Mouse (Mus musculus) neural tube, embryonic 15.5 days (tissue): ENCODE data around the gene B830017H08Rik. TPM values are rescaled to one million over a fixed set of nuclear protein-coding genes. Genes with fewer than 3 reads are reported as not detected.

Source experiments
- ATAC-seq: fragments of 200-750 bp; cut with Nextera tagmentation; 2 replicates; pipeline ENCODE4 v1.8.0; 2017; ENCODE audit warnings: mild to moderate bottlenecking, moderate TSS enrichment, moderate library complexity; ENCODE audit not compliant: low FRiP score
- H3K27ac ChIP-seq: fragments of 300-500 bp; sonication (generic); replicated peaks from 2 replicates; pipeline ENCODE4 v1.5.1; 2015; ENCODE audit warnings: mild to moderate bottlenecking, inconsistent platforms
- H3K27me3 ChIP-seq: fragments of 300-500 bp; sonication (generic); replicated peaks from 2 replicates; pipeline ENCODE4 v1.6.1; 2015; ENCODE audit warnings: inconsistent platforms
- H3K36me3 ChIP-seq: fragments of 300-500 bp; sonication (generic); 2 replicates; pipeline ENCODE4 v1.6.1; 2015; ENCODE audit warnings: inconsistent platforms
- H3K4me1 ChIP-seq: fragments of 300-500 bp; sonication (generic); 2 replicates; pipeline ENCODE4 v1.6.1; 2015; ENCODE audit warnings: inconsistent platforms
- H3K4me2 ChIP-seq: fragments of 300-500 bp; sonication (generic); 2 replicates; pipeline ENCODE4 v1.6.1; 2015; ENCODE audit warnings: inconsistent platforms, mild to moderate bottlenecking, moderate library complexity
- H3K4me3 ChIP-seq: fragments of 300-500 bp; sonication (generic); replicated peaks from 2 replicates; pipeline ENCODE4 v1.5.1; 2015; ENCODE audit warnings: mild to moderate bottlenecking, inconsistent platforms
- H3K9ac ChIP-seq: fragments of 300-500 bp; sonication (generic); replicated peaks from 2 replicates; pipeline ENCODE4 v1.6.1; 2015; ENCODE audit warnings: mild to moderate bottlenecking, inconsistent platforms
- H3K9me3 ChIP-seq: fragments of 300-500 bp; sonication (generic); replicated peaks from 2 replicates; pipeline ENCODE4 v1.6.1; 2016; ENCODE audit warnings: inconsistent platforms
- WGBS: fragments of 180-500 bp; shearing (Covaris S2); methylation state at CpG from one replicate; pipeline ENCODE4 v1.1.7; 2015; ENCODE audit warnings: mixed read lengths; 5-methylcytosine and 5-hydroxymethylcytosine counted together
- polyA plus RNA-seq: library from polyadenylated mRNA; unstranded; fragments of >200 nt; fragmentation: Nextera tagmentation; extraction: Ambion mirVana; gene quantifications from 2 replicates; pipeline ENCODE4 v1.2.1, GENCODE M21; 2015

Gene B830017H08Rik
- polyA plus RNA-seq, 1 experiment from 2014 or later, result 5.3 TPM

- ATAC-seq, result no peak
- WGBS, result 78% methylated on average over 2 of the region's 2 CpGs
- H3K4me2 ChIP-seq, result no peak overlapping the region
- no peaks in the 10 kb centered on the region for H3K27me3 ChIP-seq
- H3K36me3 ChIP-seq, result peaks cover 20% of the 10 kb centered on the region
- H3K9ac ChIP-seq, result no peak overlapping the region
- no peak overlapping the region for H3K4me3 ChIP-seq
- H3K27ac ChIP-seq, result no peak overlapping the region
- no peaks in the 10 kb centered on the region for H3K4me1 ChIP-seq
- no peaks in the 10 kb centered on the region for H3K9me3 ChIP-seq
Measured at GRCm38 (mm10) chr16:17865293-17865692, 32.4 kb downstream of the B830017H08Rik start.

GRCm38 (mm10) chr16:17865770-17866169 lies 32.8 kb downstream of the B830017H08Rik start:
- H3K27ac ChIP-seq, result no peak overlapping the region
- H3K27me3 ChIP-seq, result no peaks in the 10 kb centered on the region
- no peak overlapping the region for H3K4me2 ChIP-seq
- H3K9ac ChIP-seq, result no peak overlapping the region
- peaks cover 21% of the 10 kb centered on the region for H3K36me3 ChIP-seq
- no peaks in the 10 kb centered on the region for H3K4me1 ChIP-seq
- WGBS, result 59% methylated on average over 6 of the region's 6 CpGs
- no peak overlapping the region for H3K4me3 ChIP-seq
- ATAC-seq, result no peak
- no peaks in the 10 kb centered on the region for H3K9me3 ChIP-seq

DNA sequence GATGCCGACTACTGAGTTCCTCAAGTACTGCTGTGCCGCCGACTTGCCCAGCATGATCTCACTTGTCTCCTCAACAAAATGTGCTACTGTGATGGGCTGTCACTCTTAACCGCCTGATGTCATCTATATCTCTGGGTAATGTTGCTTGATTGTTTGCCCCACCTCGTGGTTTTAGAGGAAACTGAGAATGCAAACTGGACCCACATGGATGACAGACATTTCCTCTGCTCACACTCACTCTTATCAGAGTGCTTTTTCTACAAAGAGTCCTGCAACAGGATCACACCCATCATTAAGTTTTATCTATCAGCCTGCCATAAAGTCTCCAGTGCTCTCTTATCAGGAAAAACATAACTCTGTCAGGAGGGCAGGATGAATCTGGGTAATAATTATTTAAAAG lies 38.3 kb downstream of the B830017H08Rik start:
- H3K9me3 ChIP-seq, result no peaks in the 10 kb centered on the region
- H3K4me2 ChIP-seq, result no peak overlapping the region
- no peak overlapping the region for H3K27ac ChIP-seq
- no peaks in the 10 kb centered on the region for H3K27me3 ChIP-seq
- H3K36me3 ChIP-seq, result peaks cover 32% of the 10 kb centered on the region
- ATAC-seq, result no peak
- no peaks in the 10 kb centered on the region for H3K4me1 ChIP-seq
- WGBS, result 86% methylated on average over 5 of the region's 5 CpGs
- H3K9ac ChIP-seq, result no peak overlapping the region
- no peak overlapping the region for H3K4me3 ChIP-seq

DNA sequence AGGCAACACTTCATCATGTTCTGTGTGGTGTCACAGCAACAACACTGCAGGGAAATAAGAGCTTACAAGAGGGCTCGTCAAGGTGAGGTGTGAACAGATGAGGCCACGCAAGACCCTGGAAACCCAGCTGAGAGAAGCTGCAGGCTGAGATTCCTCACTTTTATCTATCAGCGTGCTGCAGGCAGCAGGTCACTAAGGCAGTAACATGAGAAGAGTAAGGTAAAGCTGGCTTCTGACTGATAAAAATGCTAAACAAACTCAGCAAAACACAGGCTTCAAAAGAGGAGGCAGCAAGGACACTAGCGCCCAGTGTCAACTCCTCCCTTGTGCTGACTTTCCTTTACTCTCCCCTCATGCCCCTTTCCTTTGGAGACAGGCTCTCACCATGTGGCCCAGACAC lies 40.1 kb downstream of the B830017H08Rik start:
- Histone ChIP-seq H3K4me1 (no peaks in the 10 kb centered on the region), H3K9ac (no peak overlapping the region), H3K27me3 (no peaks in the 10 kb centered on the region), H3K4me2 (no peak overlapping the region), H3K36me3 (peaks cover 35% of the 10 kb centered on the region), H3K4me3 (no peak overlapping the region), H3K27ac (no peak overlapping the region), H3K9me3 (no peaks in the 10 kb centered on the region)
- 81% methylated on average over 4 of the region's 4 CpGs for WGBS
- ATAC-seq, result no peak

DNA sequence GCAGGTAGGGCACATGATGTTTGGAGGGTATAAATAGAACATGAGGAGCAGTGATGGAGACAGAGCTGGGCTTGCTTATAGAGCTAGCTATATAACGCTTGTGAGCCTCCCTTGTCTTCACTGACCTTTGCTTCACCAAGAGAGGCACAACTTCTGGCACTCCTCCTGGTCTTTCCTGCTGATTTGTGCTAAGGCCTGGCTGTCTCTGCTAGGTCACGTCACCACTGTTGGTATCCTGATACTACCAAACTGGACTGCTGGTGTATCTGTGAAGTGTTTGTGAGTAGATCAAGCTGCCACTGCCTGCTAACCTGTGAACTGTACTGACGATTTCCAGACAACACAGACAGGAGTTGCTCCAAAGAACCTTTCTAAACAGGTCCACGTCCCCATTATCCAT lies 42.3 kb downstream of the B830017H08Rik start:
- Histone ChIP-seq H3K36me3 (peaks cover 25% of the 10 kb centered on the region), H3K9me3 (no peaks in the 10 kb centered on the region), H3K4me3 (no peak overlapping the region), H3K27me3 (no peaks in the 10 kb centered on the region), H3K4me2 (no peak overlapping the region), H3K9ac (no peak overlapping the region), H3K4me1 (no peaks in the 10 kb centered on the region), H3K27ac (no peak overlapping the region)
- 92% methylated on average over 4 of the region's 4 CpGs for WGBS
- no peak for ATAC-seq

DNA sequence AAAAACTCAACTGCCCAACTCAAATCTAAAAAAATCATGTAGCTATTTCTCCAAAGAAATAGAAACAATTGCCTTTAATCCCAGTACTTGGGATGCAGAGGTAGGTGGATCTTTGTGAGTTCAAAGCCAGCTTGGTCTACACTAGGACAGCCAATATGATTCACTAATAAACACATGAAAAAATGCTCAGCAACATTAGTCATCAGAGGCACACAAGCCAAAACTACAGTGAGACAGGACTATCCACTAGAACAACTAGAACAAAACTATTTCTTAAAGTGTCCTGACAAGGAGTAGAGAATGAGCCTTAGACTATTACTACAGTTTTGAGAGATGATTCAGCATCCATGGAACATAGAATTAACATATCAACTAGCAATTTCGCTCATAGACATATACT lies 43.2 kb downstream of the B830017H08Rik start:
- Histone ChIP-seq H3K36me3 (peaks cover 18% of the 10 kb centered on the region), H3K27me3 (no peaks in the 10 kb centered on the region), H3K4me3 (no peak overlapping the region), H3K9ac (no peak overlapping the region), H3K27ac (no peak overlapping the region), H3K4me1 (0 out of 2 replicates have a peak, but pooled peaks cover under 1% of the 10 kb centered on the region), H3K9me3 (no peaks in the 10 kb centered on the region), H3K4me2 (no peak overlapping the region)
- WGBS, result 95% methylated on average over 1 of the region's 1 CpGs
- ATAC-seq, result no peak

DNA sequence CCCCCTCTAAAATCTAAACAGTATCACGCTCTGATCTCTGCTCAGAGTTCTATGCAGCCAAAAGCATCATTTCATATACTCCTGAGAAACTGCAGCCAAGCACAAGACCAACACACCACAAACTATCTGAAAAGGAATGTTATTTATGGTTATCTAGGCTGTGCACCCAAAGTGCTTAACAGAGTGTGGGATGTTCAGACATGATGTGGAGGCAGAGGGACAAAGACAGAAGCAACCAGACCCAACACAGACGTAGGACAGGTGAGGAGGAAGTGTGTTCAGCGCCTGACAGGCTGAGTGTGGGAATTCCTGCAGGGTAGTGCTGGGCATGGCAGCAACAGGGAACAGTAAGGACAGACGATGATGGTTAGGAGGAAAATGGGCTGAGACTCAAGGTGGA lies 46.6 kb downstream of the B830017H08Rik start:
- no peak for ATAC-seq
- 93% methylated on average over 4 of the region's 4 CpGs for WGBS
- H3K9me3 ChIP-seq, result no peaks in the 10 kb centered on the region
- no peak overlapping the region for H3K9ac ChIP-seq
- H3K36me3 ChIP-seq, result 0 out of 2 replicates have a peak, but pooled peaks cover 3% of the 10 kb centered on the region
- H3K27ac ChIP-seq, result no peak overlapping the region
- 0 out of 2 replicates have a peak, but pooled peaks cover 3% of the 10 kb centered on the region for H3K4me1 ChIP-seq
- no peak overlapping the region for H3K4me3 ChIP-seq
- no peak overlapping the region for H3K4me2 ChIP-seq
- H3K27me3 ChIP-seq, result no peaks in the 10 kb centered on the region

- no peaks in the 10 kb centered on the region for H3K27me3 ChIP-seq
- H3K9ac ChIP-seq, result no peak overlapping the region
- H3K4me2 ChIP-seq, result no peak overlapping the region
- no peak overlapping the region for H3K4me3 ChIP-seq
- H3K9me3 ChIP-seq, result no peaks in the 10 kb centered on the region
- H3K4me1 ChIP-seq, result peaks cover 18% of the 10 kb centered on the region
- no peak for ATAC-seq
- H3K27ac ChIP-seq, result no peak overlapping the region
- H3K36me3 ChIP-seq, result 0 out of 2 replicates have a peak, but pooled peaks cover 2% of the 10 kb centered on the region
Measured at GRCm38 (mm10) chr16:17882196-17882595, 49.3 kb downstream of the B830017H08Rik start.

DNA sequence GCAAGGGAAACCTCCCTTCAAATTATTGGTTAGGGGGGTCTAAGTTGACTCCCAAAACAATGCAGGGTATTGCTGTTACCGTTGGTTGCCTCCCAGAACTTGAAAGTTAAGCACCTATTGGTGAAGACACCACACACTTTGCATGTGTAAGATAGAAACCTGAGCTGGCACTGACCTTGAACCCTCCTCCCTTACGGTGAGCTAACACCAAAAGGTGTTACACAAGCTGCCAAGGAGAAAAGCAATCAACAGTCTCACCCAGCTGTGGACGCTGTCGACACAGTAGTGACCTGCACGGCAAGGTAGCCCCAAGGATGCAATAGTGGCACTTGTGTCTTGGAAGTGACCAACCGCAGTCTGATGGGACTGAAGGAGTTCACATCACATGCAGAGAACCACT lies 51.2 kb downstream of the B830017H08Rik start:
- ATAC-seq, result no peak
- Histone ChIP-seq H3K36me3 (no peaks in the 10 kb centered on the region), H3K4me3 (no peak overlapping the region), H3K4me1 (peaks cover 18% of the 10 kb centered on the region), H3K27ac (no peak overlapping the region), H3K27me3 (no peaks in the 10 kb centered on the region), H3K9ac (no peak overlapping the region), H3K4me2 (no peak overlapping the region), H3K9me3 (no peaks in the 10 kb centered on the region)
- WGBS, result 88% methylated on average over 6 of the region's 6 CpGs

Other genes with a start within 250 kb of the B830017H08Rik start
- gene Slc7a4, start 249.9 kb upstream of the B830017H08Rik start, polyA plus RNA-seq, result 40.4 and 46.1 TPM in 2 replicates
- gene Smpd4, start 213.8 kb upstream of the B830017H08Rik start, polyA plus RNA-seq, result 25.8 and 28.8 TPM in 2 replicates
- 13.7 and 14.0 TPM in 2 replicates for gene Ccdc74a, start 186.7 kb upstream of the B830017H08Rik start, polyA plus RNA-seq
- 46.1 and 47.3 TPM in 2 replicates for gene Med15, start 100.2 kb upstream of the B830017H08Rik start, polyA plus RNA-seq
- 86.2 and 89.1 TPM in 2 replicates for gene Klhl22, start 73.5 kb upstream of the B830017H08Rik start, polyA plus RNA-seq
- 2.7 and 3.8 TPM in 2 replicates for gene Scarf2, start 35.8 kb upstream of the B830017H08Rik start, polyA plus RNA-seq
- 2.8 and 3.2 TPM in 2 replicates for gene Car15, start 5.2 kb downstream of the B830017H08Rik start, polyA plus RNA-seq
- 0.35 and 0.40 TPM in 2 replicates for gene Gm20518, start 58.5 kb downstream of the B830017H08Rik start, polyA plus RNA-seq
- gene Tssk1, start 61.1 kb downstream of the B830017H08Rik start, polyA plus RNA-seq, result not detected in 2 replicates
- gene Dgcr2, start 65.4 kb downstream of the B830017H08Rik start, polyA plus RNA-seq, result 97.7 and 99.0 TPM in 2 replicates
- gene Tssk2, start 65.5 kb downstream of the B830017H08Rik start, polyA plus RNA-seq, result not detected in 2 replicates
- 40.7 and 42.5 TPM in 2 replicates for gene Ess2, start 78.2 kb downstream of the B830017H08Rik start, polyA plus RNA-seq
- 0.15 TPM in 1 of 2 replicates, not detected in the other for gene Gsc2, start 81.9 kb downstream of the B830017H08Rik start, polyA plus RNA-seq
- gene Slc25a1, start 95.1 kb downstream of the B830017H08Rik start, polyA plus RNA-seq, result 187 and 221 TPM in 2 replicates
- not detected in 2 replicates for gene Vpreb2, start 147.3 kb downstream of the B830017H08Rik start, polyA plus RNA-seq
- gene Dgcr6, start 219.7 kb downstream of the B830017H08Rik start, polyA plus RNA-seq, result 148 and 162 TPM in 2 replicates